Mouse (Mus musculus) macrophage (primary cell): ENCODE data around the gene Gm5447. TPM values are rescaled to one million over a fixed set of nuclear protein-coding genes. Genes with fewer than 3 reads are reported as not detected.

Source experiments
- H3K27ac ChIP-seq: fragments of 350-480 bp; formaldehyde crosslinking; 2 replicates; pipeline ENCODE4 v1.9.0; 2021
- H3K36me3 ChIP-seq: fragments of 350-480 bp; formaldehyde crosslinking; 2 replicates; pipeline ENCODE4 v1.9.0; 2021; ENCODE audit errors: inconsistent target
- H3K4me3 ChIP-seq: fragments of 350-480 bp; formaldehyde crosslinking; 2 replicates; pipeline ENCODE4 v1.9.0; 2021; ENCODE audit errors: inconsistent target
- H3K79me2 ChIP-seq: fragments of 350-480 bp; formaldehyde crosslinking; 2 replicates; pipeline ENCODE4 v1.9.0; 2021; ENCODE audit errors: inconsistent target
- WGBS: methylation state at CpG from one replicate; pipeline ENCODE4 v1.1.7; 2026; ENCODE audit warnings: inconsistent platforms; ENCODE audit not compliant: missing documents; 5-methylcytosine and 5-hydroxymethylcytosine counted together
- polyA plus RNA-seq: library from polyadenylated mRNA; stranded (reverse); fragments of 250-400 nt; gene quantifications from 3 replicates; pipeline ENCODE4 v1.2.4, GENCODE M21; 2018; ENCODE audit warnings: inconsistent platforms

The Gm5447 gene
- polyA plus RNA-seq, 1 experiment from 2014 or later: not detected

- Histone ChIP-seq H3K36me3 (no peaks in the 10 kb centered on the region), H3K27ac (no peak overlapping the region), H3K79me2 (peaks cover 100% of the 10 kb centered on the region), H3K4me3 (no peak overlapping the region)
- 93% methylated on average over 4 of the region's 4 CpGs for whole genome bisulfite sequencing
Measured at GRCm38 (mm10) chr13:30968311-30968710, 5.7 kb upstream of the Gm5447 start.

GRCm38 (mm10) chr13:30971047-30971446 lies 3.0 kb upstream of the Gm5447 start:
- Histone ChIP-seq H3K27ac (no peak overlapping the region), H3K4me3 (no peak overlapping the region), H3K79me2 (peaks cover 75% of the 10 kb centered on the region), H3K36me3 (no peaks in the 10 kb centered on the region)
- 4% methylated on average over 3 of the region's 3 CpGs for WGBS

DNA sequence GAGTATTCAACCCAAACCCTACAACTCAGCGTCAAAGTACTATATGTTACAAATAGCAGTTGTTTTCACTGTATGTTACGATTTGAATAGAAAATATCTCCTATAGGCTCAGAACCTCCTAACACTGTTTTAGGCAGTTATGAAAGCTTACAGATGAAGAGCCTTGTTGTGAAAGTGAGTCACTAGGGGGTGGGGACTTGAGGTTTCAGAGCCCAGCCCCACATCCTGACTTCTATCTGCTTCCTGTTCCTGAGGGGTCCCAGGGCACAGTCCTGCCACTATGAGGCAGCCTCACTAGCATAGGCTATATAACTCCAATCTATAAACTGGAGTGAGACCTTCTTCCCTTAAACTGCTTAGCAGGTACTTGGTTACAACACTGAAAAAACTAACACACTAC lies 1.9 kb upstream of the Gm5447 start:
- Histone ChIP-seq H3K79me2 (peaks cover 65% of the 10 kb centered on the region), H3K36me3 (no peaks in the 10 kb centered on the region), H3K4me3 (peak overlapping the region; percentile 5; the same call in 1 of the 2 replicates), H3K27ac (peak overlapping the region; percentile 25)
- 0% methylated on average over 2 of the region's 2 CpGs for WGBS

DNA sequence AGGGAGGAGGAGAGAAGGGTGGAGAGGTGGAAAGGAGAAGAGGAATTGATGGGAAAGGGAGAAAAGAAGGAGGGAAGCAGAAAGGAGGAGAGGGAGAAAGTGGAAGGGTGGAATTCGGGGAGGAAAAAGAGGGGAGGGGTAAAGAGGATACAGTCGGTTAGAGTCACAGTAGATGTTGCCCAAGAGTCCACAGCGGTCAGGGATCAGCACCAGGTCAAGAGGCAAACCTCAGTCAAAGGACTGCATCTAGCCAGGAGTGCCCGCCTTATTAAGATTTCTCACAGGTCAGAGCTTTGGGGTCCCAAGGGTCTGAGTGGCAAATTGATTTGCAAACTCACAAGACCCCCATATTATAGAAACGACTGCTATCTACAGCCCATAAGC lies 235 bp downstream of the Gm5447 start:
- Histone ChIP-seq H3K27ac (no peak overlapping the region), H3K79me2 (peaks cover 44% of the 10 kb centered on the region), H3K36me3 (no peaks in the 10 kb centered on the region), H3K4me3 (peak overlapping the region; percentile 52)
- WGBS: 27% methylated on average over 5 of the region's 5 CpGs

- H3K36me3 ChIP-seq: no peaks in the 10 kb centered on the region
- H3K79me2 ChIP-seq: peaks cover 20% of the 10 kb centered on the region
- 56% methylated on average over 6 of the region's 8 CpGs for WGBS
- H3K4me3 ChIP-seq: no peak overlapping the region
- no peak overlapping the region for H3K27ac ChIP-seq
Measured at GRCm38 (mm10) chr13:30976536-30977084, 2.6 kb downstream of the Gm5447 start.

GRCm38 (mm10) chr13:30978224-30978623 lies 4.2 kb downstream of the Gm5447 start:
- WGBS: 98% methylated on average over 4 of the region's 4 CpGs
- Histone ChIP-seq H3K36me3 (no peaks in the 10 kb centered on the region), H3K79me2 (peaks cover 4% of the 10 kb centered on the region), H3K4me3 (no peak overlapping the region), H3K27ac (no peak overlapping the region)

GRCm38 (mm10) chr13:30981666-30982065 lies 7.7 kb downstream of the Gm5447 start:
- no peaks in the 10 kb centered on the region for H3K79me2 ChIP-seq
- H3K4me3 ChIP-seq: no peak overlapping the region
- 67% methylated on average over 1 of the region's 1 CpGs for whole genome bisulfite sequencing
- no peak overlapping the region for H3K27ac ChIP-seq
- no peaks in the 10 kb centered on the region for H3K36me3 ChIP-seq

DNA sequence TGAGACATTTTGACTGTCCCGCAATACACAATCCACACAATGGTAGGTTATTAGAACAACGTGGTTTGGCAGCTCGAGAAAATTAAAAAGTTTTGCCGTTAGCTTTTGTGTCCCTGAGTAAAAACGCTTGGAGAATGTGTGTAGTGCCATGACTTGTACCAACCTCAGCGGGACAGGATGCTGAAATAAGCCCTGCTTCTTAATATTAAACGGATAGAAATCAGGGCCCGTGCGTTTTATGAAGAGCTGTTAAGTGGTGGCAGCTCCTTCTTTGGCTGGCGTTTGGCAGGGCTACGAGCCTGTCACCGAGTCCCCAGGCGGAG lies 11.2 kb downstream of the Gm5447 start:
- no peaks in the 10 kb centered on the region for H3K79me2 ChIP-seq
- no peaks in the 10 kb centered on the region for H3K36me3 ChIP-seq
- H3K4me3 ChIP-seq: peak overlapping the region; percentile 25
- peak overlapping the region; percentile 82 for H3K27ac ChIP-seq
- 44% methylated on average over 13 of the region's 13 CpGs for WGBS

DNA sequence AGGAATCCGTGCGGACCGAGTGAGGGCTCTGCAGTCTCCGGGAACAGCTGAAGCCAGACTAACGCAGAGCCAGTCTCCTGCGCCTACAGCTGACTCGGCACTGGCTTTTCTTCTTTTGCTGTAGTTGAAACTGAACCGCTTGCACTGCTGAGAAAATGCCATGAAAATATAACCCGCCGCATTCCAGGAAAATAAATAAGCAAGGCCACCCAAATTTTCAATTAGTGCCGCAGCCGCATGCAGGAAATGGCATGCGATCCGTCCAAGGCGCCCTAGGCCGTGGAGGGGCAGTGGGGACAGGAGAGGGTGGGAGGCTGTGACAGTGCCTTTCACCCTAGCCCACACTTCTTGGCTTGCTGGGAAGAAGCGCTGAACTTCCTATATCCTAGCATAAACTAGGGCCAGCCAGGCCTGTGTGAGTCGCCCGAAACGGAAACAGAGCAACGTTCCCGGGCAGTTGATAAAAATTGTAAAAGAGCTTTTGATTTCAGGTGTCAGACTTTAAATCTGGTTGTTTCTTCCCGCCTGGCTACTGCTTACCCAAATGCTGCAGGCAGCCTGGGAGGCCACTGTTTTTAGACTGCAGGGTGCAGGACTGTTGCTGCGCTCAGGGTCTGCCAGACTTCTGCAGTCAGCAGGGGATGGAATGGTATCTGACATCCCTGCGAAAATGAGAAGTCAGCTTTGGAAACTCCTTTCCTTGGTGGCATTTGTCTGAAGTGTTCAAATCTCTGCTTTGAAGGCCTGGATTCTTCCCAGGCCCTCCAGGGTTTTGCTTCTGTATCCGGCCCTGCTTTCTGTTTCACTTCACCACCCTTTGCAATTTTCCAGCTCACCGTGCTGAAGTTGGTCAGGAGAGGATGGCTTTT lies 11.8 kb downstream of the Gm5447 start:
- 34% methylated on average over 27 of the region's 27 CpGs for WGBS

DNA sequence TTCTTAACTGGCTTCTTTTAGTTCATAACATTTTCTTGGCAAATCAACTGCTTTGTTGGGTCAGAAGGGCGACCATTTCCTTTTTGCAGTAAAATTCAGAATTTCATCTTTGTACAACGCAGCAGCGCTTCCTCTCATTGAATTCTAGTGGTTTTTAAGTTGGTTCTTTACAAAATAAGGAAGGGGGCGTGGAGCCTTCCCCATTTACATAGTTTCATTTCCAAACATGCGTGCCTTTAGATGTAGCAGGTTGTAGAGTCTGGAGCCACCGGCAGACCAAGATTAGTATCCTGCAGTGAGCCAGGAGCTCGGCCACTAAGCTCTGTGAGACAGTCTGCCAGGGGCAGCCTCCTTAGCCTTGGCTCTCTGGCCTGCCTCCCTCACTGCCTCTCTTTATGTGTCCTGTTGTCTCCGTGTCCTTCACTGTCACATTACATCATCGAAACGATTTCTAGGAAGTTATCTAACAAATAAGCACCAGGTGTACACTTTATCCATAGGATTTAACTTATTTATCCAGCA lies 13.0 kb downstream of the Gm5447 start:
- peak overlapping the region; percentile 82 for H3K27ac ChIP-seq
- no peaks in the 10 kb centered on the region for H3K36me3 ChIP-seq
- 6% methylated on average over 10 of the region's 10 CpGs for WGBS
- no peaks in the 10 kb centered on the region for H3K79me2 ChIP-seq
- peak overlapping the region; percentile 1; the same call in 1 of the 2 replicates for H3K4me3 ChIP-seq

More for the DNA sequence above, 11.8 kb downstream of the Gm5447 start:
- Histone ChIP-seq H3K36me3 (no peaks in the 10 kb centered on the region), H3K27ac (peak overlapping the region; percentile 82), H3K4me3 (peak overlapping the region; percentile 25), H3K79me2 (no peaks in the 10 kb centered on the region)

DNA sequence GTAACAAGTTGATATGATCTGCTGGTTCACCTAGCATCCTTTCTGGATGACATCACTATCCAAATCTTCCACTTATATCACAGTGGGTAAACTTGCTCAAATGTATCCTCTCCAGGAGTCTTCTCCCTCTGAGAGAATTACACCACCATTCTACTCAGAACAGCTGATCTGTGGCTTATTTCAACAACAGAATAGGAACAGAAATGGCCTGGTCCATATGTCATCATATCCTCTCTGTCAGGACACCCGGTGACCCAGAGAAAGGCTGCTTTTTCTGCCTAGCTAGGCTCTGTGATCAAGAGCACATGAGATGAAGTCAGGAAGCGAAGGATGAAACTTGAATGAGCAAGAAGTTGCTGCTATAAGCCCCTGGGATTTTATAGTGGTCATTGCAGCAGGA lies 13.7 kb downstream of the Gm5447 start:
- peak overlapping the region; percentile 82 for H3K27ac ChIP-seq
- WGBS: 11% methylated on average over 2 of the region's 2 CpGs
- H3K36me3 ChIP-seq: no peaks in the 10 kb centered on the region
- no peak overlapping the region for H3K4me3 ChIP-seq
- H3K79me2 ChIP-seq: no peaks in the 10 kb centered on the region

GRCm38 (mm10) chr13:30989710-30990109 lies 15.7 kb downstream of the Gm5447 start:
- H3K36me3 ChIP-seq: no peaks in the 10 kb centered on the region
- H3K27ac ChIP-seq: no peak overlapping the region
- 80% methylated on average over 10 of the region's 10 CpGs for WGBS
- H3K4me3 ChIP-seq: no peak overlapping the region
- H3K79me2 ChIP-seq: no peaks in the 10 kb centered on the region

- Histone ChIP-seq H3K79me2 (no peaks in the 10 kb centered on the region), H3K36me3 (no peaks in the 10 kb centered on the region), H3K4me3 (no peak overlapping the region), H3K27ac (no peak overlapping the region)
- WGBS: 84% methylated on average over 9 of the region's 9 CpGs
Measured at GRCm38 (mm10) chr13:30990233-30990632, 16.2 kb downstream of the Gm5447 start.

DNA sequence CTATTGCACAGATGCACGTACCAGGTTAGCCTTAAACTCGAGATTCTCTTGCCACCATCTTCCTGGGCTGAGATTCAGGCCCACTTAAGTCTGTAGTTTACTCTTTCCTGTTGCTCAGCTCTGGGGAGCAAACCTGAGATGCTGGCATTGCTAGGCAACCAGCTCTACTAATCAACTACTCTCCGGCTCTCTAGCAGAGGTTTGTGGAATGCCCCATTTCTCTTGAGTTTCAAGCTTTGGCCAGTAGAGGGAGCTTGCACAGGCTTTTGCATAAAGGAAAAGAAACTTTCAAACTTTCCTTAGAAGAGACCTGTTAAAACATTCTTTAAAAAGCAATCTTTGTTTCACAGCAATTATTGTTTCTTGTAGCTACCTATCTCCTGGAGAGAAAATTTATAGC lies 19.8 kb downstream of the Gm5447 start:
- WGBS: 47% methylated on average over 3 of the region's 3 CpGs
- Histone ChIP-seq H3K79me2 (no peaks in the 10 kb centered on the region), H3K27ac (peak overlapping the region; percentile 39; the same call in 1 of the 2 replicates), H3K36me3 (no peaks in the 10 kb centered on the region), H3K4me3 (no peak overlapping the region)

DNA sequence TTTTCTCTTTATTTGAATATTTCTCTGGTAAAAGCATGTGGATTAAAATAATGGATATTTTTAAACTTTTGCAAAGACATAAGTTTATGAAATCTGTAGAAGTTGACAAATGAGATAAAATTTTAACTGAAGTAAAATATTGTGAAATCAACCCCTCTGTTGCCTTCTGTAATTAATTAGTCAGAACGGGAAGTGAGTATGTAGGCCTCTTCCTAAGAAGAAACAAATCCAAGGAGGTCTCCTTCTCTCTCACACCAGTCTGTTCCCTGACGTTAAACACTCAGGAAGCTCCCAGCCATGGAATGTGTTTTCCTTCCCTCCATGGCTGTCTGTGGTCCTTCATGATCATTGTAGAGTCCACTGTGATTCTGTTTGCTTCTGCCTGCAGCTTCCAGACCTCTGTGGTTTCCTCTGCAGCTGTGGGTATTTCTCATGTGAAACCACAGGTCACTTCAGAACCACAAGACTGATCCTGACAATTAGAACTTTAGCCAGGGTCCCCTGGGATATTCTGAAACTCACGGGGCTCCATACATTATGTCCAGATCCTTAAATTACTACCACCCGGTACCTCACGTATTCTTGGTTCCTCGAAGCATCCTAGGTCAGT lies 20.4 kb downstream of the Gm5447 start:
- no peak overlapping the region for H3K4me3 ChIP-seq
- H3K79me2 ChIP-seq: no peaks in the 10 kb centered on the region
- H3K36me3 ChIP-seq: no peaks in the 10 kb centered on the region
- peak overlapping the region; percentile 39; the same call in 1 of the 2 replicates for H3K27ac ChIP-seq
- 33% methylated on average over 6 of the region's 6 CpGs for WGBS
